In genomic region chr17:72819714-72820113, GRCm38 (mm10) we compare ENCODE assay signal across 12 mouse cellular contexts.
"Had no signal": no experiment of that assay in that cellular context is flagged by ENCODE, and none has a peak within 500 bp of the region (broad histone marks: within the 10 kb centered on the region; RNA-seq: fewer than 3 reads in every experiment).

No protein-coding gene starts in this region.

- ATAC-seq: midbrain, embryonic 16.5 days had no signal

- DNase-seq: lung, adult 18-20 months; lung, embryonic 14.5 days; lung, postnatal 10 days; lung, postnatal 4 days; midbrain, embryonic 14.5 days; retina, postnatal 1 day; right cerebral cortex, postnatal 25 days; right cerebral cortex, postnatal 4 days; spleen, adult 18-20 months; thymus, adult 2 months; thymus, postnatal 25 days had no signal
